Mouse (Mus musculus): ENCODE measurements at regions not wholly inside any gene's neighbourhood (a gene's known extent, or its start where the extent isn't known, plus 50 kb on each side); places are given as distances from the start of the nearest gene placed in this dataset.

DNA sequence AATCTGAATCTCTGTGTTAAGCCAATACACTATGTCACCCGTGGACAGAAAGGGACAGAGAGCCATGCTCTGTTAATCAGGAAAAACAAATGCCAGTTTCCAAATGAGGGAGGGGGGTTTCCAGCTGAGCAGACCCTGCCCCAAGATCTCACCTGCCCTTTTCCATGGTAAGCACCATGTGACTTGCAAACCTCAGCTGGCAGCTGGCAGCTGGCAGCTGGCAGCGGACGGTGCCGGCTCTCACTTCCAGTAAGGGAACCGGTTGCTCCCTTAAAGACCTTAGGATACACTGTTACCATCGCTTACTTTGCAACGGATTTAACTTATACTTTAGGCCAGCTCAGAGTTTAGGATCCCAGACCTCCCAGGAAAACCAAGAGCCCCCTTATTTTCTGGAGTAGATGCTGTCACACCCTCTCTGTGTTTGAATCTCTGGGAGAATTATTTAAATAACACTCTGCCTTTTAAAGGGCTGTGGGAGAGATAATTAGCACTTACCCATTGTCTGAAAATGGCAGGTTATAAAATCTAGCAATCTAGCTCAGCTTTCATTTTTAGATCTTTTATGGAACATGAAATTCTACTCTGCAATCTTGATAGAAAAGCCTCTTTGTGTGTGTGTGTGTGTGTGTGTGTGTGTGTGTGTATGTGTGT is 131.7 kb downstream of the Drd1 start:
- ATAC-seq (ENCODE audit: low FRiP score, low read depth): no peak
- 57% methylated on average over 7 of the region's 7 CpGs for WGBS

DNA sequence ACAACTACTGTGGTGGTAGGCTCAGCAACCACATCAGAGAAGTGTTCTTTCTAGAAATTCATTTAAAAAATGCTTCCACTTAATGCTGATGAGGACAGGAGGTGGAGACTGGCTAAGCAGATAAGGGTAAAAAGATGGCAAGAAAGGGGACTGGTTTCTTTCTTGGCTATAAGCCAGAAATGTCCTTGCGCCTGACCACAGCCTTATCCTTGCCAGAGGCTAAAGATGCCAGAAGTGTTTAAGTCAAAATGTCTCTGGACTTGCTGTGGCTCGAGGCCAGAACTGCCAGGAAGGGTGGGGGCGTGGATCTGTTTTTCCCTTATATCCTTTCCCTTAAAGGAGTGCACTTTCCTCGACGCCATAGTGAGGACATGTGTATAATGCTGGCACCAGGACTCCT is 133.7 kb downstream of the Drd1 start:
- H3K27ac ChIP-seq (replicated peaks): no peak overlapping the region
- no peaks in the 10 kb centered on the region for H3K27me3 ChIP-seq
- no peaks in the 10 kb centered on the region for H3K36me3 ChIP-seq
- H3K9me3 ChIP-seq: no peaks in the 10 kb centered on the region
- H3K4me2 ChIP-seq: no peak overlapping the region
- ATAC-seq (ENCODE audit: low FRiP score, low read depth): no peak
- H3K9ac ChIP-seq: no peak overlapping the region
- H3K4me1 ChIP-seq (replicated peaks): no peaks in the 10 kb centered on the region
- 78% methylated on average over 5 of the region's 5 CpGs for WGBS
- no peak overlapping the region for H3K4me3 ChIP-seq

More for the DNA sequence above, 131.7 kb downstream of the Drd1 start:
- Histone ChIP-seq H3K27me3 (no peaks in the 10 kb centered on the region), H3K27ac (replicated peaks) (no peak overlapping the region), H3K9me3 (no peaks in the 10 kb centered on the region), H3K4me1 (replicated peaks) (0 out of 2 replicates have a peak, but pooled peaks cover 10% of the 10 kb centered on the region), H3K9ac (no peak overlapping the region), H3K4me3 (no peak overlapping the region), H3K36me3 (no peaks in the 10 kb centered on the region), H3K4me2 (no peak overlapping the region)

DNA sequence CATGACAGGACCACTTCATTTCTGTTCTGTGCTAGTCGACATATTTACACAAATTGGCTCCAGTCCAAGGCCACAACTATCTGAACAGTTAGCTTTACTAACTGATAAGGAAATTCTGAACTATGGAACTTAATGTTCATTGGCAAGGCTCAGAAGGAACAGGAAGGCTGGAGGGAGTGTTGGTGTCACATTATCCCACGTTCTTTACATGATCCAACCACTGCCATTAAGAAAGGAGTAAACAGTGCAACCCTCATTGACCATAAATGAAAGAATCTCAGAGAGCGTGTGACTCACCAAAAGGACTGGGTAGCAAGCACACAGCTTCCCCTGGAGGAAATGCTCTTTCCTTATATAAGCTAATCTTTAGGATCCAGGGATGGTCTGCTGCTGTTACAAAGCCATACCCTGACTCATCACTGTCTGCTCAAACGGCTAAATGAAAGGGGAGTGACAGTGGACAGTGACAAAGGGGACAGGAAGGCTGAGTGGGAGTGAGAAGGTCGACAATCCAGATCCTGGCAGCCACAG is 135.6 kb downstream of the Drd1 start:
- no peaks in the 10 kb centered on the region for H3K4me1 ChIP-seq (replicated peaks)
- H3K36me3 ChIP-seq: no peaks in the 10 kb centered on the region
- H3K9ac ChIP-seq: no peak overlapping the region
- H3K27me3 ChIP-seq: no peaks in the 10 kb centered on the region
- no peak overlapping the region for H3K27ac ChIP-seq (replicated peaks)
- H3K9me3 ChIP-seq: no peaks in the 10 kb centered on the region
- H3K4me3 ChIP-seq: no peak overlapping the region
- 60% methylated on average over 5 of the region's 5 CpGs for WGBS
- no peak overlapping the region for H3K4me2 ChIP-seq
- ATAC-seq (ENCODE audit: low FRiP score, low read depth): no peak

DNA sequence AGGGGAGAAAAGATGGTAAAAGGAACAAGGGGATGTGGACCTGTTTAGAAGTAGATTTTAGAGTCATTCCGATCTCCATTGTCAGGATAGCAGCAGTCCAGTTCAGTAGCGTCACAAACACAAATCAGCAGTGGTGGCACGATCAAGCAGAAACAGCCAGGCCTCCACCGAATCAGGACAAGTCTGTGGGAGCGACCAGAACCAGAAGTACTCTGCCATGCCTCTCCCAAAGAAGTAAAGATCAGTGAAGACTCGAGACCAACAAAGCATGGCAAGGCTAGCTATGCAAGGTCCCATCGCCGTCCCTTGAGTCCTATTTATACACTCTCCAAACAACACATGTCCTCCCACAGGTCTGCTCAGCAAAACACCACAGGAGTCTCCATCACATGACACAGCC is 140.0 kb downstream of the Drd1 start:
- H3K9ac ChIP-seq: no peak overlapping the region
- no peaks in the 10 kb centered on the region for H3K4me1 ChIP-seq (replicated peaks)
- no peak overlapping the region for H3K27ac ChIP-seq (replicated peaks)
- no peaks in the 10 kb centered on the region for H3K9me3 ChIP-seq
- ATAC-seq (ENCODE audit: low FRiP score, low read depth): no peak
- H3K36me3 ChIP-seq: no peaks in the 10 kb centered on the region
- no peaks in the 10 kb centered on the region for H3K27me3 ChIP-seq
- H3K4me2 ChIP-seq: no peak overlapping the region
- no peak overlapping the region for H3K4me3 ChIP-seq
- WGBS: 86% methylated on average over 8 of the region's 8 CpGs

DNA sequence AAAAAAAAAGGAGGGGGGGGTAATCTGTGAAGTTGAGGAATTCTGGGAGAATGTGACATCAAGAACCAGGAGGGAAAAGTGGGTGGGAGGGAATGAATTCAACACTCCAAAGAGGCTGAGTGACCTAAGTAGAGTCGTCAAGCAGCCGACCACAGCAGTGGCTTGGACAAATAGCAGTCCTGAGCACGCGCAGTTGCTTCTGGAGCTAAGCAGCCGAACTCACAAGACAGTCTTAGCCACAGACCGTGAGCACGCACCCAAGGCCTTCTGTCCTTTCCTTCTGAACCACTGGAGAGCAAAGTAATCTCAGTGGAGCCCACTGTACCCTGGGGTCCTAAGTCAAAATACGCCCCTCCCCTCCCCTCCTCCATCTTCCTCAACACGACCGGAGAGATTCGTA is 141.1 kb downstream of the Drd1 start:
- ATAC-seq (ENCODE audit: low FRiP score, low read depth): no peak

DNA sequence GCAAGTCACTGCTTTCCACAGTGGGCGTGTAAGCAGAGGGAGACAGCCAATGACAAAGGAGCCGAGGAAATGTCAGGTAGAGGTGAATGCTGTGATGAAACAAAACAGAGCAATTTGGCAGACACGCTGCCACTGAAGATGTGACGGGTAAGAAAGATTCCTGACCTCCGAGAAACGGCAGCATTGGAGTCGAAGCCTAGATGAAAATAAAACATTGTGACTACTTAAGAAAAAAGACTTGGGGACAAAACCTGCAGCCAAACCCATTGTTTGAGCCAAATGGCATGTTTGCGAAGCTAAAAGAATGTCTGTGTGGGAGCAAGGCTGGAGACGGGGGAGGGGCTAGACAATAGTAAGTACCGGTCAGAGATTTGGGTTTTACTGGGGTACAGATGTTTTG is 142.0 kb downstream of the Drd1 start:
- Histone ChIP-seq H3K27me3 (no peaks in the 10 kb centered on the region), H3K9ac (no peak overlapping the region), H3K4me1 (replicated peaks) (no peaks in the 10 kb centered on the region), H3K9me3 (no peaks in the 10 kb centered on the region), H3K4me3 (no peak overlapping the region), H3K36me3 (no peaks in the 10 kb centered on the region), H3K4me2 (no peak overlapping the region), H3K27ac (replicated peaks) (no peak overlapping the region)
- 45% methylated on average over 10 of the region's 10 CpGs for WGBS
- ATAC-seq (ENCODE audit: low FRiP score, low read depth): no peak

More for the DNA sequence above, 141.1 kb downstream of the Drd1 start:
- Histone ChIP-seq H3K36me3 (no peaks in the 10 kb centered on the region), H3K9me3 (no peaks in the 10 kb centered on the region), H3K4me2 (no peak overlapping the region), H3K4me1 (replicated peaks) (no peaks in the 10 kb centered on the region), H3K27ac (replicated peaks) (no peak overlapping the region), H3K9ac (no peak overlapping the region), H3K27me3 (no peaks in the 10 kb centered on the region), H3K4me3 (no peak overlapping the region)
- WGBS: 78% methylated on average over 11 of the region's 11 CpGs

DNA sequence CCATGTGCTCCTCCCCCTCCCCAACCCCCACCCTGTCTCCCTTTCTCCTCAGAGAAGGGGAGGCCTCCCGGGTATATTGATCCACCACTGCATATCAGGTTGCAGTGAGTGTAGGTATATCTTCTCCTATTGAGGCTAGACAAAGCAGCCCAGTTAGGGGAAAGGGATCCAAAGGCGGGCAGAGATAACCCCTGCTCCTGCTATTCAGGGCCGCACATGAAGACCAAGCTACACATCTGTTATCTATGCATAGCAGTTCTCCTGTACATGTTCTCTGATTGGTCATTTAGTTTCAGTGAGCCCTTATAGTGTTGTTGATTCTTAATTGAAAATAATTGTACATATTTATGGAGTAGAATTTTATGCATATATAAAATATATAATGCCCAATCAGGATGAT is 143.7 kb downstream of the Drd1 start:
- WGBS: 75% methylated on average over 3 of the region's 3 CpGs
- Histone ChIP-seq H3K9ac (no peak overlapping the region), H3K9me3 (no peaks in the 10 kb centered on the region), H3K4me1 (replicated peaks) (no peaks in the 10 kb centered on the region), H3K27ac (replicated peaks) (no peak overlapping the region), H3K36me3 (no peaks in the 10 kb centered on the region), H3K4me2 (no peak overlapping the region), H3K4me3 (no peak overlapping the region), H3K27me3 (no peaks in the 10 kb centered on the region)
- ATAC-seq (ENCODE audit: low FRiP score, low read depth): no peak

DNA sequence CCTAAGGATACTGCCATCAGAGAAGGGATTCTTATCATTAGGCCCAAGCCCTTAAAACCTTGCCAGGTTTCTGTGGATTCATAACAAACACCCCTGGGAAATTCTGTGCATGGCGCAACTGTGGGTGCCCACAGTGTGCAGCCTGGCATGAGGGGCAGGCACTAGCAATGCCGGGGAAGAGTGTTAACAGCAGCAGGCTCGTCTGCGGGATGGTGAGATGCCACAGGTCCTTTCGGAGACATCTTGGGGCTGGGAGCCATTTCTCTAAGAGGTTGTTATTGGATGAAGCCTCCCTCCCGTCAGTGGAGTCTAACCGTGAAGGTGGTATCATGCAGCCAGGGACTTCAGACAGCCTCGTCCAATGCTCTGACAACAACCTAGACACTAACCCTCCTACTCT is 144.2 kb downstream of the Drd1 start:
- 86% methylated on average over 8 of the region's 8 CpGs for WGBS
- H3K4me1 ChIP-seq (replicated peaks): no peaks in the 10 kb centered on the region
- no peaks in the 10 kb centered on the region for H3K9me3 ChIP-seq
- no peak overlapping the region for H3K4me2 ChIP-seq
- no peaks in the 10 kb centered on the region for H3K27me3 ChIP-seq
- no peak for ATAC-seq (ENCODE audit: low FRiP score, low read depth)
- no peak overlapping the region for H3K9ac ChIP-seq
- no peak overlapping the region for H3K27ac ChIP-seq (replicated peaks)
- H3K36me3 ChIP-seq: no peaks in the 10 kb centered on the region
- no peak overlapping the region for H3K4me3 ChIP-seq

DNA sequence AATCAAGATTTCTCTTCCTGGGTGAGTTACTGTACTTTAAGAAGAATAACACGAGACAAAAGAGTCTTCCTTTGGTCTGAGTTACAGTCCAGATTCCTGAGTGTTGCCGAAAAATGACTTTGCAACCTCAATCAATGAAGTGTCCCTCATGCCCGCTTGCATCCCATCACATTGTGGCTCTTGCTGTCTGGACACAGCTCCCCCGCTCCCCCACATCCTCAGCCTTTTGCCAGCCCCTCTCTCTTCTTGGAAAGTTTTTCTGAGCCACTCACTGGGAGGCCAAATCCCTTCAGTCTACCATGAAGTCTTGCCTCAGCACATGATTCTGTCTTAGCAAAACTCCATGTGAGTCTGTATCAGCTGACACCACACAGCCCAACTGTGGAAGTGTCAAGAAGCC is 145.3 kb downstream of the Drd1 start:
- Histone ChIP-seq H3K9ac (no peak overlapping the region), H3K4me2 (no peak overlapping the region), H3K27me3 (no peaks in the 10 kb centered on the region), H3K9me3 (no peaks in the 10 kb centered on the region), H3K4me1 (replicated peaks) (no peaks in the 10 kb centered on the region), H3K36me3 (no peaks in the 10 kb centered on the region), H3K27ac (replicated peaks) (no peak overlapping the region), H3K4me3 (no peak overlapping the region)
- ATAC-seq (ENCODE audit: low FRiP score, low read depth): no peak
- 84% methylated on average over 4 of the region's 4 CpGs for WGBS

DNA sequence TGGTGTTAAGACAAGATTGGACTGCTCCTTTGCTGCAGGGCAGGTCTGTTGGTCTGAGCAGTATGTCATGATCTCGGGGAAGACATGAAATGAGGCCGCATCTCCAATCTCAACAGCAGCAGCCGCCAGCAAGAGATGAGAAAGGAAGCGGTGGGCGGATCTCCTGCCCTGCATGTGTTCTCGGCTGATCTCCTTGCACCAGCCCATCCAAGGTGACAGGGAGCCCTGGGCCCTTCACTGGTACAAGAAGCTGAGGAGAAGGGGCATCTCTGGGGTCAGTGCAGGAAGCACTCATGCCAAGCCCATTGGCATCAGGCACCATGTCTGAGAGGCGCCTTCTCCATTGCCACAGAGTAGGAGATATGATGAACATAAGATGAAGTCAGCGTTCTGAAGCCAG is 151.0 kb downstream of the Drd1 start:
- no peak overlapping the region for H3K4me2 ChIP-seq
- no peaks in the 10 kb centered on the region for H3K36me3 ChIP-seq
- H3K9ac ChIP-seq: no peak overlapping the region
- no peak for ATAC-seq (ENCODE audit: low FRiP score, low read depth)
- peaks cover 8% of the 10 kb centered on the region; the same call in 1 of the 2 replicates for H3K4me1 ChIP-seq (replicated peaks)
- no peaks in the 10 kb centered on the region for H3K27me3 ChIP-seq
- no peaks in the 10 kb centered on the region for H3K9me3 ChIP-seq
- WGBS: 82% methylated on average over 8 of the region's 8 CpGs
- no peak overlapping the region for H3K27ac ChIP-seq (replicated peaks)
- no peak overlapping the region for H3K4me3 ChIP-seq

DNA sequence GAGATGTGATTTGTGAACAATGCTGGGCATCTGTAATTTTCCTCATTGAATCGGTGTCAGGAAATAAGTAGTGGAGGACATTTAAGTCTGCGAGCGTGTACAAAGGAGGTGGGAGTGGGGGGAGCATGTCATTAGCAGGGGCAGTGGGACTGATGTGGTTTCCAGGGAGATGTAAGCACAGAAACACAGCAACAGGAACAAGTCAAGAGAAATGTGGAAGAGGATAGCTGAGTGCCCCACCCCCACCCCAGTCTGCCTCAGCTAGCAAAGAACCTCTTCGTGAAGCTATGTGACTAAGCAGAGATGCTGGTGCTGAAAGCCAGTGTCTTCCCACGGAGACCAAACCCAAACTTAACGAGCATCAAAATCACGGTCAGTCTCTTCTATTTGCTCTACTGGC is 151.9 kb downstream of the Drd1 start:
- peaks cover 11% of the 10 kb centered on the region for H3K4me1 ChIP-seq (replicated peaks)
- H3K4me3 ChIP-seq: no peak overlapping the region
- WGBS: 19% methylated on average over 7 of the region's 7 CpGs
- H3K9me3 ChIP-seq: no peaks in the 10 kb centered on the region
- H3K4me2 ChIP-seq: no peak overlapping the region
- H3K36me3 ChIP-seq: no peaks in the 10 kb centered on the region
- no peak overlapping the region for H3K27ac ChIP-seq (replicated peaks)
- ATAC-seq (ENCODE audit: low FRiP score, low read depth): peak; percentile 65; the same call in 1 of the 2 replicates
- no peak overlapping the region for H3K9ac ChIP-seq
- no peaks in the 10 kb centered on the region for H3K27me3 ChIP-seq

DNA sequence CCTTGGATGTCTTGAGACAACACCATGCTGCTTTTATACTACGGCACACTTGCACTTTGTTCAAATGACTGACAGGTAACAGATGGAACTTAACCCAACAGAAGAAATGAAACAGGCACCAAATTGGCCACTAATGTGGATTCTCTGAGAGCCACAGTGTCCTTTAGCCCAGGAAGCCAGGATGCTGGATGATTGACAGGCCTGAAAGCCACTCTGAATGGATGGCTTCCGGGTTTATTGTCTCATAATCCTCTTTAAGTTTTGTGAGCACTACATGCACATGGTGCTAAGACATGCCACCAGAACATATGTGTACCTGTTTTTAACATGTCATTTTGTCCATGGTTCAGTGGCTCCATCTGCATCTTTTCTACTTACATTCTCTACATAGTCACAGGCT is 152.7 kb downstream of the Drd1 start:
- Histone ChIP-seq H3K4me2 (no peak overlapping the region), H3K36me3 (no peaks in the 10 kb centered on the region), H3K4me3 (no peak overlapping the region), H3K9me3 (no peaks in the 10 kb centered on the region), H3K27ac (replicated peaks) (no peak overlapping the region), H3K27me3 (no peaks in the 10 kb centered on the region), H3K9ac (no peak overlapping the region), H3K4me1 (replicated peaks) (peaks cover 13% of the 10 kb centered on the region)
- no peak for ATAC-seq (ENCODE audit: low FRiP score, low read depth)
- 80% methylated on average over 2 of the region's 2 CpGs for WGBS

Data from hindbrain, embryonic 15.5 days (tissue).